Mouse (Mus musculus) liver, adult 2 months (tissue): Measurements from ENCODE around the gene Hoxa13. TPM values are rescaled to one million over a fixed set of nuclear protein-coding genes. Genes with fewer than 3 reads are reported as not detected.

Experiments
- DNase-seq: peaks from one replicate; pipeline ENCODE4 v3.0.0-alpha.2; 2011; ENCODE audit warnings: low read depth, low spot score; ENCODE audit errors: extremely low read depth
- H3K27ac ChIP-seq: fragments of 200-500 bp; replicated peaks from 2 replicates; pipeline ENCODE4 v1.5.1; 2012; ENCODE audit warnings: low read depth, mild to moderate bottlenecking, control low read depth, inconsistent platforms, low read length; ENCODE audit not compliant: insufficient read depth
- H3K27me3 ChIP-seq: fragments of 200-500 bp; 2 replicates; pipeline ENCODE4 v1.6.1; 2012; ENCODE audit warnings: mild to moderate bottlenecking, moderate library complexity, low read length, inconsistent platforms; ENCODE audit not compliant: control insufficient read depth, insufficient read depth
- H3K36me3 ChIP-seq: fragments of 200-500 bp; 2 replicates; pipeline ENCODE4 v1.6.1; 2012; ENCODE audit warnings: low read length, inconsistent platforms; ENCODE audit not compliant: control insufficient read depth, insufficient read depth
- H3K4me1 ChIP-seq: fragments of 200-500 bp; 2 replicates; pipeline ENCODE4 v1.6.1; 2011; ENCODE audit warnings: low read length; ENCODE audit not compliant: control insufficient read depth, insufficient read depth
- H3K4me3 ChIP-seq: fragments of 200-500 bp; 2 replicates; pipeline ENCODE4 v1.5.1; 2011; ENCODE audit warnings: low read depth, mild to moderate bottlenecking, control low read depth, low read length, moderate library complexity; ENCODE audit not compliant: insufficient read depth
- H3K79me2 ChIP-seq: fragments of 200-500 bp; 2 replicates; pipeline ENCODE4 v1.6.1; 2012; ENCODE audit warnings: inconsistent platforms, mild to moderate bottlenecking, low read length, moderate library complexity; ENCODE audit not compliant: control insufficient read depth, insufficient read depth
- H3K9ac ChIP-seq: fragments of 200-500 bp; 2 replicates; pipeline ENCODE4 v1.6.1; 2012; ENCODE audit warnings: low read depth, mild to moderate bottlenecking, control low read depth, inconsistent platforms, low read length
- CTCF ChIP-seq: fragments of 200-500 bp; IDR thresholded peaks from 2 replicates; pipeline ENCODE4 v1.5.1; 2011; ENCODE audit warnings: low read depth, low read length, control low read depth
- POLR2A ChIP-seq: fragments of 200-500 bp; IDR thresholded peaks from 2 replicates; pipeline ENCODE4 v1.6.1; 2011; ENCODE audit warnings: low read length, control low read depth; ENCODE audit not compliant: insufficient read depth; ENCODE audit errors: extremely low read depth
- WGBS: fragments of 180-500 bp; shearing (Covaris S2); methylation state at CpG from one replicate; pipeline ENCODE4 v1.1.7; 2018; 5-methylcytosine and 5-hydroxymethylcytosine counted together
- polyA plus RNA-seq: library from polyadenylated mRNA; depleted of rRNA; stranded (reverse); fragments of >200 nt; gene quantifications from 2 replicates; pipeline ENCODE4 v1.2.3, GENCODE M21; 2012
- total RNA-seq: library from RNA; depleted of rRNA; stranded (reverse); fragments of >200 nt; gene quantifications from 2 replicates; pipeline ENCODE4 v1.2.3, GENCODE M21; 2014

Hoxa13 gene
- total and polyA plus RNA-seq, 2 experiments = not detected

DNA sequence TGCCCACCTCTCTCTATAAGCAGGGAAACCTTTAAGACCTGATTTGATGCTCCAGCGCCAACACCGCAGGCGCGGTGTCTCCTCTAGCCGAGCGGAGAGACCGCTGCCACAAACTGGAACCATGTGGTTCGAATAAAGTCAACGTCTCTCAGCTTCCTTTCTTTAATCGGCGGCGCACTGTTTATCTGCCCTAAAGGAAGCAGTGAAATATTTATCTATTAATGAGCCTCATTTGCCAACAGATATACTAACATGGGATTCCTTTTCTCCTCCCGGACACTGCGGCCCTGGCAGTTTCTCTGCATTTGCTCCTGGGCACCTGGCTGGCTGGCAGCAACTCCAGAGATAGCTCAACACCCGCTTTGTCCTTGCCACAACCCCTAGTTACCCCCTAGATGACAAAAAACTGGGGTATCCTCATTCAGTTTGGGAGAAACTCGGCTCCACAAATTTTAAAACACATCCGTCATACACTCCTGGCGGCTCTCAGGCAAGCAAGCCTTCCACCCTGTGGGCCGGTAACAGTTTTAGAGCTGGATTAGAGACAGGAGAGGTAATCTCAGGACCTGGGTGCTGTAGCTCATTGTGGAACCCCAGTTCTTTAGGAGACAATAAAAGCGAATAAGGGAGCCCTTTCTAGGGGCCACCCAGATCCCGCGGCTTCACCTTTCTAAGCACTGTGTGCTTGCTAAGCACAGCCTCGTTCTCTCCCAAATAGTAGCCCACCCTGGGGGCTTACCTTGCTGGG lies 42.6 kb downstream of the Hoxa13 start:
- Histone ChIP-seq H3K9ac (no peak overlapping the region), H3K4me3 (no peak overlapping the region), H3K4me1 (peaks cover 3% of the 10 kb centered on the region; the same call in 1 of the 2 replicates), H3K79me2 (no peaks in the 10 kb centered on the region), H3K36me3 (no peaks in the 10 kb centered on the region), H3K27me3 (peaks cover 49% of the 10 kb centered on the region), H3K27ac (no peak overlapping the region)
- no peak for DNase-seq
- WGBS = 18% methylated on average over 23 of the region's 23 CpGs
- TF ChIP-seq POLR2A = no peak
- no peak for TF ChIP-seq CTCF

DNA sequence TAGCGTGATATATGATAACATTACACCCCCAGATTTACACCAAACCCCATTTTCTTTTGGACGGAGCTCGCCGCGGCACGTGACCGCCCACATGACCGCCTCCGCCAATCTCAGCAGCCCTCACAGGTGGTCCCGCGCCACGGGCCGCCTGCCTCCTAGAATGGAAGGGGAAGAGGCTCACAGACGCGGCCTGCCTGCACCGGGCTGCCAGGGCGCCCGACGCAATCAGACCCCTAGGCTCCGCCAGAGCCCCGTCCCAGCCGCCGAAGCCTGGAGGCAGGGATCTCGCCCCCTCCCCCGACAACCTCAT lies 43.3 kb downstream of the Hoxa13 start:
- WGBS = 2% methylated on average over 25 of the region's 25 CpGs
- H3K27ac ChIP-seq = no peak overlapping the region
- no peaks in the 10 kb centered on the region for H3K79me2 ChIP-seq
- peaks cover 3% of the 10 kb centered on the region; the same call in 1 of the 2 replicates for H3K4me1 ChIP-seq
- no peak for DNase-seq
- no peak overlapping the region for H3K9ac ChIP-seq
- H3K27me3 ChIP-seq = peaks cover 51% of the 10 kb centered on the region
- no peak for TF ChIP-seq POLR2A
- peak overlapping the region; percentile 19; the same call in 1 of the 2 replicates for H3K4me3 ChIP-seq
- no peaks in the 10 kb centered on the region for H3K36me3 ChIP-seq

DNA sequence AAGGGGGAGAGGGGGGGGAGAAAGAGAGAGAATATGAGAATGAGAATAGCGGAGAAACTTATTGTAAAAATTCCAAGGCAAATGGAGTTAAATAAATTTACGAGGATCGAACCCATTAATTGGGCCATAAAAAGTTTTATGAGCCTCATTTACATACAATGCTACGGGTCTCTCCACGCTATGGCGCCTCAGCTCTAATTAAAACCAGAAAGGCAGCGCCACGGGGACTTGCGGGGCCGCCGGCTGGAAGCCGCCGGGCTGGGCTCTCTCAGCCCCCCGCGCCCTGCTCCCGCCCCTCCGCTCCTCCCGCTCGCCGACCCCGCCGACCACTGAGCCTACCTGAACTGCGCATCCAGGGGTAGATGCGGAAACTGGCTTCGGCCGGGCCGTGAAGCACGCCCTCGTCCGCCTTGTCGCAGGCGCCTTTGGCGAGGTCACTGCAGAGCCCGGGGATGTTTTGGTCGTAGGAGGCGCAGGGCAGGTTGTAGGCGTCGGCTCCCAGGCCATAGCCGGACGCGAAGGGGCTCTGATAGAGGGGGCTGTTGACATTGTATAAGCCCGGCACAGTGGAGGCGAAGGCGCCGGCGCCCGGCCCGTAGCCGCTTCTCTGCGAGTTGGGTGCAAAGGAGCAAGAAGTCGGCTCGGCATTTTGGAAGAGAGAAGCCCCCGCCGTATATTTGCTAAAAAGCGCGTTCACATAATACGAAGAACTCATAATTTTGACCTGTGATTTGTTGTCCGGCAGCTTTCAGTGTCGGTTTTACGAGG lies 43.8 kb downstream of the Hoxa13 start:
- Histone ChIP-seq H3K27me3 (peaks cover 53% of the 10 kb centered on the region), H3K4me3 (no peak overlapping the region; the same call in 1 of the 2 replicates), H3K9ac (no peak overlapping the region), H3K4me1 (peaks cover 3% of the 10 kb centered on the region; the same call in 1 of the 2 replicates), H3K27ac (no peak overlapping the region), H3K36me3 (no peaks in the 10 kb centered on the region), H3K79me2 (no peaks in the 10 kb centered on the region)
- DNase-seq = no peak
- TF ChIP-seq CTCF (no peak), POLR2A (no peak)
- WGBS = 6% methylated on average over 60 of the region's 60 CpGs

DNA sequence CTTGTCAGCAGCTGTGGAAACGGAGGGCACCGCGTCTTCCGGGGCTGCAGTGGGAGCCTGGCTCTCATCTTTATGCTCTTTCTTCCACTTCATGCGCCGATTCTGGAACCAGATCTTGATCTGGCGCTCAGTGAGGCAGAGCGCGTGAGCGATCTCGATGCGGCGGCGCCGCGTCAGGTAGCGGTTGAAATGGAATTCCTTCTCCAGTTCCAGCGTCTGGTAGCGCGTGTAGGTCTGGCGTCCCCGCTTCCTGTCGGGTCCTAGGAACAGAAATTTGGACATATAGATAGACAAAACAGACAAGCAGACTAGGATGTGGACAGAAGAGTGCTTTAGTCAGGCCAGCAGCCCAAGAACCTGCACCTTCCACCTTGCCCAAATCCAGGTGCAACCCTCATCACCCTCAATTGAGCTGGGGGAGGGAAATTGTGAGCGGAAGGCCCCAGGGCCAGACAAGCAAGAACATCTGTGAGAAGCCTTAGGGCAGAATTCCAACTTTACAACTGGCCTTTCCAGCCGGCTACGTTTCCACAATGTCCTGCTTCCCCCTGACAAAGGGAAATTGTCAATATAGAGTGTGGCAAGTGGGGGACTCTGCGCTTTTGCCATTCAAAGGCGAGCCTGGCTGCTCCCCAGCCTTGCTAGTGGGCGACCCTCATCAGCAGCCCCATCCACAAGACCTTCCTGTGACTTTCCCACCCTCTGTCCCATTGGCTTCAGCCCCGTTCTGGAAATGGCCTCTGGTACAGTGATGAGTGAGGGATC lies 44.7 kb downstream of the Hoxa13 start:
- Histone ChIP-seq H3K36me3 (no peaks in the 10 kb centered on the region), H3K4me1 (no peaks in the 10 kb centered on the region), H3K4me3 (no peak overlapping the region), H3K9ac (no peak overlapping the region), H3K27me3 (peaks cover 59% of the 10 kb centered on the region), H3K27ac (no peak overlapping the region), H3K79me2 (no peaks in the 10 kb centered on the region)
- DNase-seq = no peak
- 10% methylated on average over 30 of the region's 30 CpGs for WGBS
- TF ChIP-seq CTCF (no peak), POLR2A (no peak)

DNA sequence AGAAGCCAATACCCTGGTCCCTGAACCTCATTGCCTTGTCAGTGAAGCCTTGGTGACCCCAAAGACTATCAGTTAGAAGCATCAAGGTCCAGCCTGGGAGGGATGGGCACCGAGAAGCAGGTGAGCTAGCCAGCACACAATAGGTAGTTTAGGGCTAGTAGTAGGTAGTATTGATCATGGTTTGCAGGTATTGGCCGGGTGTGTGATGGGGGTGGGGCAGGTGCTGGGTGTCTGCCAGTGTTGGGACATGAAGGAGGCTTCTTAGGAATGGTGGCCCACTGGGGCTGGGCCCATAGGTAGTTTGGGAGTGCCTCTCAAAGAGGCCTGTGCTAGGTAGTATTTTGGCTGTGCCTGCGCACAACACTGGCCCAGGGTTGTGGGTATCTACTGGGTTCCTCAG lies 45.6 kb downstream of the Hoxa13 start:
- H3K4me3 ChIP-seq = no peak overlapping the region
- 24% methylated on average over 3 of the region's 3 CpGs for WGBS
- H3K9ac ChIP-seq = no peak overlapping the region
- H3K4me1 ChIP-seq = no peaks in the 10 kb centered on the region
- no peak overlapping the region for H3K27ac ChIP-seq
- no peaks in the 10 kb centered on the region for H3K36me3 ChIP-seq
- H3K79me2 ChIP-seq = no peaks in the 10 kb centered on the region
- H3K27me3 ChIP-seq = peaks cover 56% of the 10 kb centered on the region
- DNase-seq = no peak
- TF ChIP-seq POLR2A = no peak
- TF ChIP-seq CTCF = no peak
